Mouse (Mus musculus) kidney, postnatal 0 days (tissue): ENCODE measurements around the gene Myl3. TPM values are rescaled to one million over a fixed set of nuclear protein-coding genes. Genes with fewer than 3 reads are reported as not detected.
A peak's percentile ranks its signal among the peaks of the same experiment; 100 is the strongest.

Source experiments
- ATAC-seq: fragments of 200-750 bp; cut with Nextera tagmentation; replicated peaks from 2 replicates; pipeline ENCODE4 v1.8.0; 2017; ENCODE audit warnings: low read depth, moderate number of reproducible peaks, moderate TSS enrichment, moderate library complexity; ENCODE audit not compliant: low FRiP score
- DNase-seq: peaks from one replicate; pipeline ENCODE4 v3.0.0-alpha.2; 2016; ENCODE audit warnings: low spot score
- H3K27ac ChIP-seq: fragments of 300-500 bp; sonication (generic); 2 replicates; pipeline ENCODE4 v1.5.1; 2014; ENCODE audit warnings: mild to moderate bottlenecking
- H3K27me3 ChIP-seq: fragments of 300-500 bp; sonication (generic); 2 replicates; pipeline ENCODE4 v1.6.1; 2014; ENCODE audit warnings: low read length, mixed read lengths; ENCODE audit not compliant: insufficient read depth
- H3K36me3 ChIP-seq: fragments of 300-500 bp; sonication (generic); 2 replicates; pipeline ENCODE4 v1.6.1; 2014; ENCODE audit warnings: low read length, mixed read lengths; ENCODE audit not compliant: insufficient read depth
- H3K4me1 ChIP-seq: fragments of 300-500 bp; sonication (generic); replicated peaks from 2 replicates; pipeline ENCODE4 v1.6.1; 2014; ENCODE audit warnings: antibody characterized with exemption, low read length, mixed read lengths; ENCODE audit not compliant: insufficient read depth
- H3K4me2 ChIP-seq: fragments of 300-500 bp; sonication (generic); 2 replicates; pipeline ENCODE4 v1.6.1; 2014; ENCODE audit warnings: mild to moderate bottlenecking, low read length, moderate library complexity, mixed read lengths
- H3K4me3 ChIP-seq: fragments of 300-500 bp; sonication (generic); replicated peaks from 2 replicates; pipeline ENCODE4 v1.5.1; 2014; ENCODE audit warnings: low read depth, low read length
- H3K9ac ChIP-seq: fragments of 300-500 bp; sonication (generic); 2 replicates; pipeline ENCODE4 v1.6.1; 2014; ENCODE audit warnings: low read depth, low read length
- H3K9me3 ChIP-seq: fragments of 300-500 bp; sonication (generic); replicated peaks from 2 replicates; pipeline ENCODE4 v1.6.1; 2016; ENCODE audit warnings: low read length, inconsistent platforms, mixed read lengths
- CTCF ChIP-seq: IDR thresholded peaks from 2 replicates; pipeline ENCODE4 v1.5.1; 2016; ENCODE audit warnings: antibody characterized with exemption, low read depth, mild to moderate bottlenecking, moderate library complexity
- WGBS: fragments of 180-500 bp; shearing (Covaris S2); extraction: QIAGEN DNeasy Blood & Tissue Kit; methylation state at CpG from one replicate; pipeline ENCODE4 v1.1.7; 2014; 5-methylcytosine and 5-hydroxymethylcytosine counted together
- polyA plus RNA-seq: library from polyadenylated mRNA; unstranded; fragments of >200 nt; fragmentation: Nextera tagmentation; extraction: Ambion mirVana; gene quantifications from 2 replicates; pipeline ENCODE4 v1.2.1, GENCODE M21; 2015

Gene Myl3
- polyA plus RNA-seq, 1 experiment from 2014 or later: 1.5 TPM

- peaks cover 39% of the 10 kb centered on the region for H3K4me1 ChIP-seq
- no peaks in the 10 kb centered on the region for H3K27me3 ChIP-seq
Measured at GRCm38 (mm10) chr9:110734154-110734553, 7.5 kb upstream of the Myl3 start.

GRCm38 (mm10) chr9:110736362-110736761, 5.3 kb upstream of the Myl3 start:
- no peak for DNase-seq
- Histone ChIP-seq H3K9me3 (no peaks in the 10 kb centered on the region), H3K27ac (peak overlapping the region; percentile 78), H3K36me3 (no peaks in the 10 kb centered on the region), H3K4me1 (peaks cover 43% of the 10 kb centered on the region), H3K4me2 (0 out of 2 replicates have a peak overlapping the region, but pooled peaks have one; percentile 3), H3K9ac (no peak overlapping the region), H3K27me3 (no peaks in the 10 kb centered on the region), H3K4me3 (no peak overlapping the region)
- no peak for TF ChIP-seq CTCF
- ATAC-seq: no peak
- WGBS: 32% methylated on average over 9 of the region's 9 CpGs

More at GRCm38 (mm10) chr9:110734154-110734553, 7.5 kb upstream of the Myl3 start:
- no peak for DNase-seq
- 0 out of 2 replicates have a peak overlapping the region, but pooled peaks have one; percentile 1 for H3K27ac ChIP-seq
- no peak overlapping the region for H3K4me3 ChIP-seq
- no peak for ATAC-seq
- no peak overlapping the region for H3K4me2 ChIP-seq
- no peak overlapping the region for H3K9ac ChIP-seq
- 0 out of 2 replicates have a peak, but pooled peaks cover 7% of the 10 kb centered on the region for H3K36me3 ChIP-seq
- no peak for TF ChIP-seq CTCF
- no peaks in the 10 kb centered on the region for H3K9me3 ChIP-seq
- 73% methylated on average over 7 of the region's 7 CpGs for WGBS

GRCm38 (mm10) chr9:110738054-110738453, 3.6 kb upstream of the Myl3 start:
- Histone ChIP-seq H3K9me3 (no peaks in the 10 kb centered on the region), H3K4me1 (peaks cover 34% of the 10 kb centered on the region), H3K27me3 (no peaks in the 10 kb centered on the region), H3K36me3 (no peaks in the 10 kb centered on the region), H3K27ac (no peak overlapping the region), H3K4me3 (no peak overlapping the region), H3K9ac (no peak overlapping the region), H3K4me2 (no peak overlapping the region)
- peak; percentile 61 for TF ChIP-seq CTCF
- DNase-seq (no peak), ATAC-seq (no peak)
- 15% methylated on average over 1 of the region's 1 CpGs for WGBS

- 0 out of 2 replicates have a peak overlapping the region, but pooled peaks have one; percentile 94 for H3K4me2 ChIP-seq
- no peak overlapping the region for H3K9ac ChIP-seq
- H3K27me3 ChIP-seq: no peaks in the 10 kb centered on the region
- no peaks in the 10 kb centered on the region for H3K36me3 ChIP-seq
- DNase-seq: no peak
- 88% methylated on average over 7 of the region's 7 CpGs for WGBS
- no peak for TF ChIP-seq CTCF
- H3K27ac ChIP-seq: no peak overlapping the region
- H3K4me3 ChIP-seq: no peak overlapping the region
- no peak for ATAC-seq
- no peaks in the 10 kb centered on the region for H3K9me3 ChIP-seq
- H3K4me1 ChIP-seq: peaks cover 22% of the 10 kb centered on the region; the same call in 1 of the 2 replicates
Measured at GRCm38 (mm10) chr9:110739961-110740360, 1.7 kb upstream of the Myl3 start.

- Histone ChIP-seq H3K4me2 (peak overlapping the region; percentile 94), H3K4me3 (peak overlapping the region; percentile 77), H3K9me3 (no peaks in the 10 kb centered on the region), H3K27me3 (no peaks in the 10 kb centered on the region), H3K27ac (peak overlapping the region; percentile 91), H3K4me1 (peaks cover 27% of the 10 kb centered on the region), H3K36me3 (no peaks in the 10 kb centered on the region), H3K9ac (peak overlapping the region; percentile 89)
- ATAC-seq: peak; percentile 14
- no peak for TF ChIP-seq CTCF
- WGBS: 1% methylated on average over 31 of the region's 71 CpGs
- peak; percentile 56 for DNase-seq
Measured at GRCm38 (mm10) chr9:110742295-110742950, 762 bp downstream of the Myl3 start.

GRCm38 (mm10) chr9:110742951-110743455, 1.3 kb downstream of the Myl3 start:
- H3K36me3 ChIP-seq: no peaks in the 10 kb centered on the region
- peaks cover 28% of the 10 kb centered on the region for H3K4me1 ChIP-seq
- DNase-seq: peak; percentile 61
- peak overlapping the region; percentile 77 for H3K4me3 ChIP-seq
- no peak for ATAC-seq
- no peaks in the 10 kb centered on the region for H3K9me3 ChIP-seq
- under 1% methylated on average over 47 of the region's 49 CpGs for WGBS
- H3K27me3 ChIP-seq: no peaks in the 10 kb centered on the region
- H3K4me2 ChIP-seq: peak overlapping the region; percentile 94
- H3K27ac ChIP-seq: peak overlapping the region; percentile 91
- TF ChIP-seq CTCF: no peak
- H3K9ac ChIP-seq: peak overlapping the region; percentile 89
